Mouse (Mus musculus): Measurements from ENCODE around the gene Igf2bp3. TPM values are rescaled to one million over a fixed set of nuclear protein-coding genes. Genes with fewer than 3 reads are reported as not detected.

Igf2bp3 gene
- total and polyA plus RNA-seq, 3 experiments = 18.4 to 35.6 (median 22.0) TPM

DNA sequence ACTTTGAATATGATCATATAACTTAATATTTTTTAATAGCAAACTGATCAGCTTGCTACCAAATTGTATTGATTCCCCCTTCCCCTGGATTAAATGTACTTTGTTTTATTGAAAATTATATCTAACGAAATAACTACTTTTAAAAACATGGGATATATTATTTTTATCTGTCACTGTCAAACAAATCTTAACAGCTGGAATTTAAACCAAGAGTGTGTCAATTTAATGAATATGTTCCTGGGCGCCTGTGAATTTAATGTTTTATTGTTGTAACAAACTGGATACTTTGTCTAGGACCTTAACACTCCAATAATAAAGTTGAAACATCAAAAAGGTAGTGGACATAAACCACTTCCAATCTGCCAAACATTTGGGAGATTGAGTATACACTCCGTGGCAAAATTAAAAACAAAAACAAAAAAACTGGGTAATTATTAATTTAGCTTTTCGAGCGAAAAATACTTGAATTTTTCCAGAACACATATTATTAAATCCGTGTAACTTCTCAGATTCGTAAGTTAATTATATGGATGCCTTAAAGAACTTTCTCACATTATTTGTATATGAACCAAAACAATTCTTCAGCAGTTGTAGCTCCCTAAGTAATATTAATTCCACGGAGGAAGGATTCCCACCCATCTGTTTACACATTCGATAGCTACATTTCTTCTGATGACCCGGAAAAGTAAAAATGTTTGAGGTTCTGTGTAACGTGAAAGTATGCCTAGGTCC is 2.2 kb upstream of the Igf2bp3 start (continued):
- TF ChIP-seq HCFC1 (IDR thresholded peaks at IDR 0.05; ENCODE audit: low read depth, low read length) (no peak), MXI1 (IDR thresholded peaks at IDR 0.05; ENCODE audit: low read depth, low read length) (no peak), MAFK (IDR thresholded peaks at IDR 0.05; ENCODE audit: insufficient replicate concordance, low read length) (no peak), SIN3A (IDR thresholded peaks at IDR 0.05; ENCODE audit: low read length) (peak; percentile 35), E2F4 (IDR thresholded peaks at IDR 0.05; ENCODE audit: insufficient replicate concordance, low read depth, low read length) (no peak), TBP (conservative IDR thresholded peaks at IDR 0.05; ENCODE audit: low read depth, low read length) (no peak), IRF4 (IDR thresholded peaks at IDR 0.05; ENCODE audit: low read depth, low read length) (no peak), ZMIZ1 (IDR thresholded peaks at IDR 0.05; ENCODE audit: low read depth, low read length) (no peak), MAZ (IDR thresholded peaks at IDR 0.05; ENCODE audit: low read depth, low read length) (0 out of 2 replicates have a peak, but pooled peaks have one; percentile 23)

DNA sequence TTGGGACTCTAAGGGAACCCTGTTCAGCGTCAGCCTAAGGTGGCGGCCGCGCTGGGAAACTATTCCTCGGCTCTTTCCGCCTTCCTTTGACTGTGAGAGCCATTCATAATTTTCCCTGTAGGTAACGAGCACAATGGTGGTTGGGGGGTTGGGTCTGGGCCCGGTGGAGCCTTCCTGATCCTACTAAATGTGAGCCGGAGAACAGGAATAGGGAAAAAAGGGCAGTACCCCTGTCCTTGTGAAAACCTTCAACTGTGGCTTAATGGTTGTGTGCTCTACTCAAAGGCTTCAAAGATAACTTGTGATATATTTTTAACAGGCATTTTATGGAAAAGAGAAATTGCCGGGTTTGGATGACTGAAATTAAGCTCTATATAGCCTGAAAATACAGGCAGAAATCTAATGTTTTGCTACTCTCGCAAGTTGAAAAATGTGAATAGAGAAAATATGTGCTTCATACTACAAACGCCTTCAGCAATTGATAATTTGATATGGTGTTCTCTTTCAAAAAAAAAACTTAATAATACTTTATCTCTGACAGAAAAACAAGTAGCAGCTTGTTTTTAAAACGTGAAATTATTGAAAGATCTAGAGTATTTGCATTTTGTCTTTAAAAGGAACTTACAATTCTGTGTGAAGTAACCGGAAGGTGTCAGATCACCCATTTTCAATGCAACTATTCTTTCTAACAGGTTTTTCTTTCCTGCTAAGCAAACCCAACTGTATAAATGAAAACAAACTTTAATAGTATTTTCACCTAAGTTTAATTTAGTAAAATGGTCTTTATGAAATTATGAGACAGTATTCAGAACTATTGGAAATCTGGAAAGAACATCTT is 1.2 kb upstream of the Igf2bp3 start:
- peak overlapping the region; percentile 70 for H3K4me2 ChIP-seq (ENCODE audit: insufficient read depth, low read depth, poor library complexity, severe bottlenecking)
- no peaks in the 10 kb centered on the region for H3K9me3 ChIP-seq (replicated peaks; ENCODE audit: low read length)
- TF ChIP-seq ZC3H11A (IDR thresholded peaks at IDR 0.05; ENCODE audit: low read depth, low read length) (no peak), E2F4 (IDR thresholded peaks at IDR 0.05; ENCODE audit: insufficient replicate concordance, low read depth, low read length) (0 out of 2 replicates have a peak, but pooled peaks have one; percentile 35), USF1 (IDR thresholded peaks at IDR 0.05; ENCODE audit: low read depth, low read length) (no peak), JUND (conservative IDR thresholded peaks at IDR 0.05; ENCODE audit: low read depth, low read length) (no peak), ELF1 (IDR thresholded peaks at IDR 0.05; ENCODE audit: low read depth, low read length) (peak; percentile 11; the same call in 1 of the 2 replicates), CHD2 (IDR thresholded peaks at IDR 0.05; ENCODE audit: low read length) (no peak), CHD1 (IDR thresholded peaks at IDR 0.05; ENCODE audit: low read depth, low read length) (peak; percentile 63; the same call in 1 of the 2 replicates), MAFK (IDR thresholded peaks at IDR 0.05; ENCODE audit: insufficient replicate concordance, low read length) (no peak), NRF1 (IDR thresholded peaks at IDR 0.05; ENCODE audit: low read depth, low read length) (no peak), POLR2A (IDR thresholded peaks at IDR 0.05; ENCODE audit: low read depth, low read length) (peak; percentile 44; the same call in 1 of the 2 replicates), NELFE (IDR thresholded peaks at IDR 0.05; ENCODE audit: low read depth, low read length) (no peak), POLR2AphosphoS2 (IDR thresholded peaks at IDR 0.05; ENCODE audit: low read depth, low read length) (no peak), MXI1 (IDR thresholded peaks at IDR 0.05; ENCODE audit: low read depth, low read length) (peak; percentile 40; the same call in 1 of the 2 replicates), SIN3A (IDR thresholded peaks at IDR 0.05; ENCODE audit: low read length) (no peak; the same call in 1 of the 2 replicates), BHLHE40 (IDR thresholded peaks at IDR 0.05; ENCODE audit: low read depth, low read length) (no peak), RAD21 (IDR thresholded peaks at IDR 0.05; ENCODE audit: low read depth, low read length) (no peak), PAX5 (IDR thresholded peaks at IDR 0.05; ENCODE audit: low read length) (no peak), USF2 (conservative IDR thresholded peaks at IDR 0.05; ENCODE audit: low read depth, low read length) (no peak), EP300 (IDR thresholded peaks at IDR 0.05; ENCODE audit: low read length) (no peak; the same call in none of the 2 replicates)
- dilution Hi-C loops (cut with MboI; ENCODE audit: extremely low pct_ligation_motif_present, extremely low pct_unique_long_range_greater_than_20kb, low sequenced_read_pairs) (no loop called here), in situ Hi-C loops (cut with MboI; ENCODE audit: low pct_ligation_motif_present, low pct_unique_long_range_greater_than_20kb, low sequenced_read_pairs) (no loop called here)
- peaks cover 26% of the 10 kb centered on the region for H3K79me2 ChIP-seq (replicated peaks; ENCODE audit: control insufficient read depth, extremely low read depth, insufficient read depth, poor library complexity, severe bottlenecking)
- peak overlapping the region; percentile 58 to 83 (median 64) for H3K4me3 ChIP-seq (replicated peaks in 1 of 3; ENCODE audit: low read depth in 2 of 3, low read length in 2 of 3, poor library complexity in 1 of 3)
- peak; percentile 34 for DNase-seq (ENCODE audit: extremely low read depth)
- peak overlapping the region; percentile 67 for H3K27ac ChIP-seq (ENCODE audit: insufficient read depth, low read depth)
- H3K9ac ChIP-seq (ENCODE audit: insufficient read depth, low read depth) = peak overlapping the region; percentile 57
- H3K36me3 ChIP-seq (replicated peaks in 1 of 2; ENCODE audit: control insufficient read depth in 1 of 2, insufficient read depth in 1 of 2, low read length in 1 of 2) = no peaks in the 10 kb centered on the region
- peaks cover 0 to 22% of the 10 kb centered on the region in 2 experiments; a peak in 3 of 4 replicates for H3K4me1 ChIP-seq (ENCODE audit: control insufficient read depth in 1 of 2, insufficient read depth in 2 of 2)
- H3K27me3 ChIP-seq (replicated peaks) = peaks cover 5% of the 10 kb centered on the region
